Mouse (Mus musculus) brain, embryonic 18.5 days (tissue): Measurements from ENCODE around the gene Tnfrsf9.
A peak's percentile ranks its signal among the peaks of the same experiment; 100 is the strongest.
"Not testable (repeated sequence)": the region's sequence is repeated elsewhere in the genome, so short reads cannot be mapped to it uniquely, and the experiment has no call there.

Experiments used
- DNase-seq: peaks from one replicate; pipeline ENCODE4 v3.0.0-alpha.2; 2012; ENCODE audit warnings: low read depth, low spot score

The Tnfrsf9 gene

DNA sequence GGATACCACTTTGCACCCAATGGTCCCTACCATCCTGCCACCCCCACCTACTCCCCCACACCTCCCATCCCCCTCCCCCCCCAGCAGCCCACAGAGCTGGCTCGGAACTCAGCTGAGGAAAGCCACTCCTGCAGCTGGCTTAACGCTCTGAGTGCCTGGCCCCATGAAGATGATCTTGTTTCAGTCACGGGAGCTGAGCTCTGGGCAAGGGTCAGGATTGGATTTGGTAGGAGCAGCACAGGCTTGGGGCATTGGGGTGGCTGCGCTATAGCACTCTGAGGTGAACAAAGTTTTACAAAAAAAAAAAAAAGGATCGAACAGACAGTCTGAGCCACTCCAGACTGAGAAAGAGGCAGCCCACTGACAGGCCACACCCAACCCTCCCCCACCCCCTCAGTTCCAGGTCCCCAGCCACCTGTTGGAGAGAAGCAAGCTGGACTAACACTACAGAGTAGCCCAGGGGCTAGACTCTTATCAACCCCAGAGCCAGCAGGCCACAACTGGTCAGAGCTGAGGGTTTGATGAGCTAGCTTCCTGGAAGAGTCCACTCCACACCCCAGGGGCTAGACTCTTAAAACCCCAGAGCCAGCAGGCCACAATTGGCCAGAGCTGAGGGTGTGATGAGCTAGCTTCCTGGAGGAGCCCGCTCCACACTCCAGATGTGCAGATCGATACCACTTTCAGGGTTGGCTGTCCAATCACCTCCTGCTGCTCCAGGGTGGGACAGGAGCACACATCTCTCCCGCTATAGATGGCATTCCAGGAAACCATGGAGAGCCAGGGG is 19.5 kb upstream of the Tnfrsf9 start:
- DNase-seq: no peak

DNA sequence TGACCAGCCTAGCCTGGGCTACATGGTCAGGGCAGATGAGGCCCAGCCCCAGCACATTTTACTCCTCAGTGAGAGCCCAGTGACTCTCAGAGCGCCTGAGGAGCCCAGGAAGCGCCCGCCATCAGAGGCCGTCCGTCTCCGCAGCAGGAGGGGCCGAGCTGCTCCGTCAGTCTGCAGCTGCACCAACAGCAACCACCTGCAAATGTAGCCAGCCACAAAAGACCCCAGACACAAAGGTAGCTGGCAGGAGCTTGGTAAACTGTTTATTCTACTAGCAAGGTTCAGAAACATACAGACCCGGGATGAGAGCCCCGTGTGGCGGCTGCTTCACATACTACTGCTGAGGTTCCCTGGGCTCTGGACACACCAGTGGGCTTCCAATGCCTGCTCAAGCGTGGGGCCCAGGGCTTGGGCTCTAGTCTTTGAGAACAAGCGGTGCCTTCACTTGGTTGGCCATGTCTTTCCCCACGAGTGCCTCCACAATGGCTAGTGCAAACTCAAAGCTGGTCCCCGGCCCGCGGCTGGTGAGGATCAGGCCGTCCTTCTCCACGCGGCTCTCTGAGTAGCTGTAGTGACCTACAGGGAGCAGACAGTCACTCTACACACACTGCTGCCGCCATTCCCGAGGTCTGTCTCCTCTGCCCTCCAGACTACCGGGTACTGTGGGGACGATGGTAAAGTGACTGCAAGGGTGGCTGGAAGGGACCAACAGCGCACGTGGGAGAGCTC is 17.3 kb upstream of the Tnfrsf9 start:
- no peak for DNase-seq

DNA sequence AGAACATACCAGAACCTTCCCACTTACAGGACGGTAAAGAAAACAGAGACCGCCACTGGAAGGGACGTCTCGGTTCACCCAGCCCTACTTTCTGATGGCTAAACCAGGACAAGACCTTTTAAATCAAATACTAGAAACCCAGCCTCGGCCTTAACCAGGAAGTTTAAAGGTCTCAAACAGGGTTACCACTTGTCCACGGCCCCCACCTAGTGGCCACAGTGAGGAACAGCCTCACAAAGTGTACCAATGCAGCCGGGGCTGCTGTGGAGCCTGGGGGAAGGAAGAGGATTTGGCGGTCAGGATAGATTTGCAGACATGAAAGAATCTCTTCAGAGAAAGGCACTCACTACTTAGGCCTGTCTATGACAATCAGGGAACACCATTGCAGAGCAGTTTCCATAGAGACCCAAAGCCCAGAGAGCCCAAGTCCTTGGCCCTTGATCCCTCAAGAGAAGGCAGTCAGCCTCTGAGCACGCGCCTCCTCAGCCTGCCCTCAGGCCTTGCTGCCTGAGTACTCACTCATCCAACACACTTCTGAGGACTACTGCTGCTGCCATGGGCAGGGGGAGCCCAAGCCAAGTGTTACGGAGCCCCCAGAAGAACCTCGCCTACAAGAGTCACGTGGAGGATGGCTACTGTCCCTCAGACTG is 15.5 kb upstream of the Tnfrsf9 start:
- no peak for DNase-seq

DNA sequence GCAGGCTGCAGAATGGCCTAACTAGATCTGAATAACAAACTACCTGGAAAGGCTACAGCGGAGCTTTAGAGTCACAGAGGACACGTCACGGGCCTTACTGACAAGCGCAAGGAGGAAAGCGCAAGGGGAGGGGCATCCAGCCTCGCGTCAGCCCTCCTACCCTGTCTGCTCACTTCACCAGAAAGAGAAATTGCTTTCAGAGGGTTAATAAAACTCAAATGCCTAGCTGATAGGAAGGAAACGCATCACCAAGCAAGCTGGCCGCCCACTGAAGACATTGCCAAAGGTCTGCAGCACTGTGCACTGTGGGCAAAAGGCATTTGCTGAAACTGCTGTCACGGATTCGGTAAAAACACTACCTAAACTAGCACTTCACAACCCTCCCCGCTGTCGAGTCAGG is 13.9 kb upstream of the Tnfrsf9 start:
- DNase-seq: no peak

DNA sequence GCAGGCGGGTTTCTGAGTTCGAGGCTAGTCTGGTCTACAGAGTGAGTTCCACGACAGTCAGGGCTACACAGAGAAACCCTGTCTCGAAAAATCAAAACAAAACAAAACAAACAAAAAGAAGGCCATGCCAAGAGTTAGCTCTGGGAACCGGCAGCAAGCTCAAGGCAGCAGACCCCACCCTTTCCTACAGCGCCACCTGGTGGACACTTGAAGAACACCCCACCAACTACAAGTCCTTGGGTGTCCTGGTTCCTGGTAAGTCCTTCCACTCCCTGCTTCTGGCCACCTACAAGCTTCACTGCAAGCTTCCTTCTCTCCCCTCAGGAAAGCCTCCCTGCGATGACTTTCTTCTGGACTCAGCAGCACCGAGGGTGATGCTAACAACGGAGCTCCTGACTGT is 12.7 kb upstream of the Tnfrsf9 start:
- no peak for DNase-seq

DNA sequence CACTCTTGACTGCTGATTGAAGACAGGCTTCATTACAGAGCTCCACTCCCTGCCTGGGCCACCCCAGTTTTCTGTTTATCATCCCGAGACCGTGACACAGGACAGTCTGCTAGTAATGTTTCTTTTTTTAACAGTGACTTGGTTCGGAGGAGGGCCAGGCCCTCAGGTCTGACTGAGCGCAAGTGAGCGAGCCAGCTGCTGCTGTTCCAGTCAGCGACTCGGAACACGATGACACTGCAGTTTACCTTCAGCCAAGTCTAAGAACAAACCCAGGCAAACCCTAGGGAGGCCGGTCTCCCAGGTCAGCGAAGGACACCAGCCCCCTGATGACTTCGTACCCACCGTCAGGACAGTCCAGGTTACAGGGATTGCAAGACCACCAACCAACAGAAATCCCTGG is 12.3 kb upstream of the Tnfrsf9 start:
- no peak for DNase-seq

DNA sequence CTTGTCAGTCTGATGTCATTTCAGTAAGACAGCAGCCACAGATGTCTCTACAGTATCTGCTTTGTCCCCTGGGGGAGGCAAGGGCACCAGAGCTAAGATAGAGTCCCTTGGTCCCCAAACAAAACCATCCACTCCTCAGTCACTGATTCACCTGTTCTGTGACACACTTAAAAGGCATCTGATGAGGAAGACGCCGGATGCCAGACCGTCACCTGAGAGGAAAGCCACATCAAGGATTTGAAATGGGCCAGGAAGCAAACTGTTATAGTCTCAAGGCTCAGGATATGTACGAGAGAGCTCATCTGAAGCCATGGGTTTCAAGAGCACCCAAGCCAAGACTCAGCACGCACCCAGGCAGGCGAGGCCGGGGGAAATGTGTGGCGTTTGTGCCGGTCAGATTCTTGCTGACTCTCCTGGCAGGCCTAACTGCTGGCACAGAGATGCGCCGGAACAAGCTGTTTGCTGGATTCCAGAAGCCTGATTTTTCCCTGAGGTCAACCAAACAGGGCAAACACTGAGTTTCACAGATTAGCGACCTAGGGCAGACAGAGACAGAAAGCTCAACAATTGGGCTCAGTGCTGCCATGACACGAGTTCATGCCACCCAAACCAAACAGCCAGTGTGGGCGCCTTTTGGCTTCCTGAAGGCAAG is 11.1 kb upstream of the Tnfrsf9 start:
- no peak for DNase-seq

DNA sequence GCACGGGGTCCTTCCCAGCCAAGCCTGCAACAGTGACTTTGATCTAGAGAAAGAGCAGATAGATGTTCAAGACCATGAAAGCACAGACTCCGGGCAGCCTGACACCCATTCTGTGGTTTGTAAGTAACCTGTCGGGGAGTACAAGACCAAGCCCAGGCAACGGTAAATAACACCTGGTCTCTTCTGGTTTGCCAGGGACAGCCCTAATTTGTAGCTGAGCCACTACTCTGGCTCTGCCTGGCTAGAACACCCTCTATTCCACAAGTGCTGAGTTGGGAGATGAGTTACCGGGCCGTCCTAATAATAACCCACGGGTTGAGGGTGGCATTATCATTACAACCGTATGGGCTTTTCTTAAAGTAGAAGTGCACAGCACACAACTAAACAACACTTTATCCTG is 7.3 kb upstream of the Tnfrsf9 start:
- no peak for DNase-seq

DNA sequence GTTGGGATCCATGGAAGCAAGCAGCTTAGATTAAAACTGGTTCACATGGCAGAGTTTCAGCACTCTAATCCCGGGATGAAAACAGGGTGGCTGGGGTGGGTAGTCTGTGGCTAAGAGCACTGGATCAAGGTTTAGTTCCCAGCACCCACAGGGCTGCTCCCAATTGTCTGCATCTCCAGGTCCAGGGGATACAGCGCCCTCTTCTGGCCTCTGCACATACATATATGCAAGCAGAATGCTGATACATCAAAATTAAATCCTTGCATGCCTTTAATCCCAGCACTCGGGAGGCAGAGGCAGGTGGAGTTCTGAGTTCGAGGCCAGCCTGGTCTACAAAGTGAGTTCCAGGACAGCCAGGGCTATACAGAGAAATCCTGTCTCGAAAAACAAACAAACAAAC is 5.8 kb upstream of the Tnfrsf9 start:
- not testable (repeated sequence) for DNase-seq

DNA sequence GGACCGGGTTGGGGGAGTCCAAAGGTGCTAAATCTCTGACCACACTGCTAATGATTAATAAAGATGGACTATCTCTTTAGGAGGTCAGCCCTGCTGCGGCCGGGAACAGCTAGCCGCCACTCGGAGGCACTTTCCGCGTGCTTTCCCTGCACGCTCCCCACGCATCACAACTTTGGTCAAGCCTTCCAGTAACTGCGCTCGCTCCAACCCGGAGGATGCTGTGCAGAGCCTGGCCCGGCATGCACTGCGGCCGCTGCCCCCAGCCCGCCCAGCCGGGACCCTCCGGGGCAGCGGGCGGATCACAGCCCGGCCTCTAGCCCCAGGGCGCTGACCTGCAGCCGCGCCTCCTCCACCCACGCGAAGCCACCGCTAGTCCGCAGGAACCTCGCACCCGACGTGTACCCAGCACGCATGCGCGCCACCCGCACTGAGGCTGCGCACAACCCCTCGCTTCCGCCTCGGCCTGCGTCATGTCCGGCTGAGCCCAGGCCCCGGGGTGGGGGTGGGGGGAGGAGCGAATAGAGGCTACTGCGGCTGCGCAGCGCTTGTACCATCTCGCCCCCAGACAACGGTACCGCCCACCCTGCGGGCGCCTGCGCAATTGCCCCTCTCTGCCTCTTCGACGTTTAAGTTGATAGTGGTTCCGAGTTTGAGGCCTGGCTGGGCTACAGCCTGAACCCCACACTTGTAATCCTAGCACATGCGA is 4.8 kb upstream of the Tnfrsf9 start:
- peak; percentile 96 for DNase-seq

DNA sequence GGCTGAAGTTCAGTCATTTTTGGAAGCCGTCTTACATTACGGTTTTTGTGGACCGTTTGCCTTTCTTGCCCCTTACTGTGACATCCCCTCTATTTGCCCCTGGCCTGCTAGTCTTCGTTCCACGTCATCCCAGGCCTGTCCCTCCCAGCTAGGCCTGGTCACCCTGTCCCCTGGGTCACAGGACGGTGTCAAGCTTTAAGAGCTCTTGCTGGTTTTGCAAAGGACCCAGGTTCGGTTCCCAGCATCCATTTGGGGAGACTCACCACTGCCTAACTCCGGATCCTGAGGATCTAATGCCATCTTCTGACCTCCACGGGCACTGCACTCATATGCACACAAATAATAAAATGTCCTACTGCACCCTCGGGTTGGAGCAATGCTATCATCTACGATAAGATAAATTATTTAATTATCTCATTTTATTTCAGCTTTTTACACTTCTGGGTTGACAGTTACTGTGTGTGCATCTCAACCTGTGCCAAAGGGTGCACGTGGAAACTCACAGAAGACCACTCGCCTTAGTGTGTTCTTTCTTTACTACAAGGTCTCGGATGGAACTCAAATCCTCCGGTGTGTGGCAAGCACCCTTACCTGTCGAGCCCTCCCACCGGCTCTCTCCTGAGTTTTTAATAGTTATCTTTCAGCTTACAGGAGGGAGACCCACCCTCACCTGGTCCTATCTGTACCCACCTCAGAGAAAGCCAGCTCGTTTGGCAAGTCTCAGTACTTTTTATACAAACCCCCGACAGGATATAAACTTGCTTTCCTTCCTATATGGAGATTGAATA is 4.0 kb upstream of the Tnfrsf9 start:
- DNase-seq: no peak

DNA sequence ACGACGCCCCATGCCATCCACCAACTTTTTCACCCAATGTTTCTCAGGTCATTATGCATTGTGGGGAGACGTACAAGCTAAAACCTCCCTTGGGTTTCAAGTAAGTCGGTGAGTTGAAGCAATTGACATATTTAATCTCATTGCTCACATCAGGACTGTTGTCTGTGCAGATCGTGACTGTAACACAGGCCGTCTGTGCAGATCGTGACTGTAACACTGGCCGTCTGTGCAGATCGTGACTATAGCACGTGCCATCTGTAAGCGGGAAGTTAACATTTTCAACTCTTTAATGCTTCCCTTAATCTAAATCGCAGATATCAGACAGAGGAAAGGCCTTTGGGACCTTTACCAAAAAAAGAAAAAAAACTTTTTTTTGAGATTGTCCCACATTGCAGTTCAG is 619 bp upstream of the Tnfrsf9 start:
- DNase-seq: no peak

DNA sequence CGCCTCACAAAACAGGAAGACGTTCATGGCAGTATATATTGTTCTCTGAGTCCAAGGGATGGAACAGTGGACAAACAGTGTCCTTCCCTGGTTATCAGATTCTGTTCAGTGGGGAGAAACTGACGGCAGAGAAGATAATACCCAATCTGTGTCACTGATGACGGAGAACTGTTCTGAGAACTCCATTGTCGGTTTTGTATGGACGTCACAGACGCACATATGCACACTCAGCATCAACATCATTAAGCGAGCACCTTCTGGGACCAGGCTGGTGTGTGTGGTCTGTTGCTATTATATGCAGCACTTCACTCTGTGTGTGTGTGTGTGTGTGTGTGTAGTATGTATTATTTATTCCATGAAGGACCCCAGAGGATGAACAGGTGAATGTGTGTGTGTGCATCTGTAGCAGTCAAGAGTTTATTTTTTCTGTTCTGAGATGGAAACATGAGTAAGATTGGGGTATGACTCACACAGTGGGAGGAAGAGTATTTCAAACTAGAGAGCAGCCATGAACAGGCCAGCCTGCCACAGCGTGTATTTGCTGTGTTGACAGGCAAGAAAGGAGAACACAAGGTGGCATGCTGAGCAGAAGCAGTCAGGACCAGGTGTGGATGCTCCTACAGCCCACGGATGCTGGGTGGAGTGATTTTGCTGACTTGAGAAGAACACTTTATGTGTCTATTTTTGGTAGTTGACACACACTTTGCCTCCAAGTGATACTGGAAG is 982 bp downstream of the Tnfrsf9 start:
- no peak for DNase-seq

DNA sequence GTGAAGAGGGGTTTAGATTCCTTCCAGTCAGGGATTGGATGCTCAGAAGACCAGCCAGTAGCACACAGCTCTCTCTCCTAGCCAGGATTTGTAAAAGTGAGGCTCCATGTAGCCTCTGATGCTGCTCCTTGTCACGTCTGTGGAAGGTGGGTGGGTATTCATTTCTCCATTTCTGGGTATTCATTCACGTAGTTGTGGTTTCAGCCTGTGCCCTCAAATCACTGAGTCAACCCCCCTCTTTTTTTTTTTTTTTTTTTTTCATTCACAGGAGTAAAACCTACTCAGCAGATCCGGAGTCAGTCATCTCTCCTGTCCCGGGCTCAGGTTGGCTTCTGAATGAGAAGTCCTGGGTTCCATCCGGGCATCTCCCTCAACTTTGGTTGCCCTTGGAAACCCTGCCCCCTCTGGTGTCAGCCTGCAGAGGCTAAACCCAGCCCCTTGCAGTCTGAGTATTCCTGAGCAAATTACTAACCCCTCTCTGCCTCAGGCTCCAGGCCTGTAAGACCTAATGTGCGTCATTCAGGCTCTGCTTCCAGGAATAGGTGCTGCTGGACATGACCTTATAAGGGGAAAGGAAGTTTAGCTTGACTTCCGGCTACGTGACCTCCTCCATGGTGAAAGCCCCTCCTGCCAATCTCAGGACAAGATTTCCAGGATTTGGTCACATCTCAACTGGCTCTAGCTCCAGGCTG is 3.1 kb downstream of the Tnfrsf9 start:
- DNase-seq: no peak

DNA sequence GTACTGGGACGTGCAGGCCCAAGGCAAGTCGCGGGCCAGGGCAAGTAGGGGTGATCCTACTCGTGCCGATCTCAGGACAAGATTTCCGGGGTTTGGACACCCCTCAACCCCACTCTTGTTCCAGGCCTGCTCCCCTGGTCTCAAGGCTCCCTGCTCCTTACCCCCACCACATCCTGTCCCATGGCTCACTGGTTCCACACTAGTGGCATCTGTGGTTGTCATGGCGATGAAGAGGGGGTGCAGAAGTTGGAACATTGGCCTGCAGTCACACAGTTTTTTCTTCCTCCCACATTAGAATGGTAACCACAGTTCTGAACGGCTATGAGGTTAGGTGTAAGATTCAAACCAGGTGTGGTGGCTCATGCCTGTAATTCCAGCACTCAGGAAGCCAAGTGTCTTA is 6.8 kb downstream of the Tnfrsf9 start:
- DNase-seq: no peak

DNA sequence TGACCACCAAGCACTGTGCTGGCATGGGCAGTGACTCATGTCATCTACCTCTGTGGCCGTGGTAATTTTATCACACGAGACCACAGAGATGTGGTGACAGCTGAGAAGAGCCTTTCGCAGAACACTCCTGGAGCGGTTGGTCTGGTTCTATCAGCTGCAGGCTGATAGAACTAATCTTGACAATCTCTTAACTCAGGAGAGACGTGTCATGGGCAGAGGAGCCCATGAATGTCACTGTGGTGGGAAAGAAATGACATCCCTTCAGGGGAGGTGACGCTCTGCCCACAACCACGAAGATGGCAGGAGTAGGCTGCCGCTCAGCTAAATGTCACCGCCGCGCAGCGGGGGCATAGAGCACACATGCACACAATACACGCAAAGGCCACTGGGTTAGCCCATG is 9.9 kb downstream of the Tnfrsf9 start:
- DNase-seq: no peak

DNA sequence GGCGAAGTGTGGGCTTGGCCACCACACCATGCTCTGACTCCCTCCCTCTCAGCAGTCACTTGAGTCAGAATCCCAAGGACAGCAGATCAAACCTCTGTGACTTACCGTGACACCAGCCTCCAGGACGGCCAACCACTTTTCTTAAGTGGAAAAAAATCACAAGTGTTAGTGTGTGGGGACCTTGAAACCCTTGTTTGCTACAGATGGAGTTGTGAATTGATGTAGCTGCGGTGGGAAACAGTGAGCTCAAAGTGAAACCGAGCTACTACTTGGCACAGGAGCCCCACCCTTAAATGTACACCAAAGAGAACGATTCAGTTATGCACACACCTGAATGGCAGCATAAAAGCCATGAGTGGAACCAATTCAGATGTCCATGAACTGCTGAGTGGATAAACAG is 10.6 kb downstream of the Tnfrsf9 start:
- DNase-seq: no peak

DNA sequence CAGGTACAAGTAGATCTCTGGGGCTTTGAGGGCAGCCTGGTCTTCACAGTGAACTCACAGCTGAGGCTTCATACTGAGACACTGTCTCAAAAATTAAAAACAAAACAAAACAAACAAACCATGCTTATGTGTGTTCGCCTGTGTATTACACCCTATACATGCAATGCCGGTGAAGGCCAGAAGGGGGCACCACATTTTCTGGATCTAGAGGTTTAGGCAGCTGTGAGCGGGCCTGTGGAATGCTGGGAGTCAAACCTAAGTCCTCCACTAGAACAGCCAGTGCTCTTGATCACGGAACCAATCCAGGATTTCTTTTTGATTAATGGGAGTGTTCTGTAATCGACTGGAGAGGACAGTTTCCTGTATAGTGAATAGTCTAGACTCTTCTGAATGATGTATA is 11.6 kb downstream of the Tnfrsf9 start:
- no peak for DNase-seq

DNA sequence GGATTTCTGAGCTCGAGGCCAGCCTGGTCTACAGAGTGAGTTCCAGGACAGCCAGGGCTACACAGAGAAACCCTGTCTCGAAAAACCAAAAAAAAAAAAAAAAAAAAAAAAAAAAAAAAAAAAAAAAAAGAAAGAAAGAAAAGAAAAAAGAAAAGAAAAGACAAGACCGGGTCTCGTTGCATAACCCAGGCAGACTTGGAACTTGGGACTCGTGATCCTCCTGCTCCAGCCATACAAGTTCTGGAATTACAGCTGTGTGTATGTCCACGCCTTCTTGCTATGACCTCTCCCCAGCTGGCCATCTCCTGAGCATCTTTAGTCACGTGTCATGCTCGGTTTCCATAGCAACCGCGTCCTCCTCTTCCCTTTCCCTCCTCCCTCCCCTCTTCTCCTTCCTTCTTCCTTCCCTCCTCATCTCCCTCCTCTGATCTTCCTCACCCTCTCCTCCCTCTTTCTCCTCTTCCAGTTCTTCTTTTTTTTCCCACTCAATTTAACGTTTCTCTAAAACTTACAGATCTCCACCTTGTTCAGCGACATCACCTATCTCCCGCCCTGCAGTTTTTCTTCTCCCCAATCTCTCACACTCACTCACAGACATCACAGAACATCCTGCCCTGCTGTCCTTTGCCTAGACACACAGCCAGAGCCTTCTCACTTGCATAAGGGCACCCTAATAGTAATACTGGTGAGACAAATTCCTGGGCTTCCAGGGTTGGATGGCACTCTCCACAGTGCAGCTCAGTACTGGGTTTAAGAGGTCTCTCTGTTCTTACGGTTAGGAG is 12.8 kb downstream of the Tnfrsf9 start:
- no peak for DNase-seq
